Mouse (Mus musculus): Measurements from ENCODE around the gene Olfr828. TPM values are rescaled to one million over a fixed set of nuclear protein-coding genes. Genes with fewer than 3 reads are reported as not detected.

The Olfr828 gene
- not detected in 2 replicates for polyA plus RNA-seq (2015; fragmentation: Nextera tagmentation; extraction: Ambion mirVana)

GRCm38 (mm10) chr9:18819426-18819825 is at the start of gene Olfr828:
Gene Olfr828 (minus strand): TSS chr9:18819526.
- H3K36me3 ChIP-seq = no peaks in the 10 kb centered on the region
- ATAC-seq (ENCODE audit: insufficient read depth, low FRiP score, low read depth) = no peak
- no peaks in the 10 kb centered on the region for H3K4me1 ChIP-seq
- H3K27me3 ChIP-seq (replicated peaks) = no peaks in the 10 kb centered on the region
- no peak within 1 kb of the TSS for H3K4me2 ChIP-seq
- H3K9ac ChIP-seq = no peak within 1 kb of the TSS
- no peaks in the 10 kb centered on the region for H3K9me3 ChIP-seq
- H3K27ac ChIP-seq = no peak within 1 kb of the TSS
- H3K4me3 ChIP-seq (replicated peaks) = no peak within 1 kb of the TSS

- H3K27ac ChIP-seq = no peak within 1 kb of the TSS
- no peak within 1 kb of the TSS for H3K4me2 ChIP-seq
- no peak for ATAC-seq (ENCODE audit: insufficient read depth, low FRiP score, low read depth)
- H3K27me3 ChIP-seq (replicated peaks) = no peaks in the 10 kb centered on the region
- no peaks in the 10 kb centered on the region for H3K9me3 ChIP-seq
- H3K9ac ChIP-seq = no peak within 1 kb of the TSS
- 55% methylated on average over 1 of the region's 1 CpGs for WGBS
- no peaks in the 10 kb centered on the region for H3K4me1 ChIP-seq
- H3K4me3 ChIP-seq (replicated peaks) = no peak within 1 kb of the TSS
- no peaks in the 10 kb centered on the region for H3K36me3 ChIP-seq
Measured at GRCm38 (mm10) chr9:18854633-18855032, 35.3 kb upstream of the Olfr828 start, which contains the start of gene Olfr829. Gene Olfr829 (plus strand): TSS chr9:18854933.

- no peak for ATAC-seq (ENCODE audit: insufficient read depth, low FRiP score, low read depth)
- H3K9me3 ChIP-seq = no peaks in the 10 kb centered on the region
- H3K9ac ChIP-seq = no peak overlapping the region
- no peak overlapping the region for H3K27ac ChIP-seq
- H3K27me3 ChIP-seq (replicated peaks) = no peaks in the 10 kb centered on the region
- H3K4me2 ChIP-seq = no peak overlapping the region
- H3K36me3 ChIP-seq = no peaks in the 10 kb centered on the region
- 57% methylated on average over 7 of the region's 7 CpGs for WGBS
- H3K4me3 ChIP-seq (replicated peaks) = no peak overlapping the region
- no peaks in the 10 kb centered on the region for H3K4me1 ChIP-seq
Measured at GRCm38 (mm10) chr9:18785316-18785715, 34.0 kb downstream of the Olfr828 start.

GRCm38 (mm10) chr9:18779476-18779875 is 39.9 kb downstream of the Olfr828 start:
- Histone ChIP-seq H3K9me3 (no peaks in the 10 kb centered on the region), H3K4me2 (no peak overlapping the region), H3K36me3 (no peaks in the 10 kb centered on the region), H3K27me3 (replicated peaks) (no peaks in the 10 kb centered on the region), H3K4me1 (no peaks in the 10 kb centered on the region), H3K9ac (no peak overlapping the region), H3K27ac (no peak overlapping the region), H3K4me3 (replicated peaks) (no peak overlapping the region)
- WGBS = 71% methylated on average over 24 of the region's 24 CpGs
- ATAC-seq (ENCODE audit: insufficient read depth, low FRiP score, low read depth) = no peak

- Histone ChIP-seq H3K27me3 (replicated peaks) (no peaks in the 10 kb centered on the region), H3K9me3 (no peaks in the 10 kb centered on the region), H3K4me1 (no peaks in the 10 kb centered on the region), H3K4me2 (no peak overlapping the region), H3K4me3 (replicated peaks) (no peak overlapping the region), H3K27ac (no peak overlapping the region), H3K36me3 (no peaks in the 10 kb centered on the region), H3K9ac (no peak overlapping the region)
- ATAC-seq (ENCODE audit: insufficient read depth, low FRiP score, low read depth) = no peak
- WGBS = 60% methylated on average over 1 of the region's 1 CpGs
Measured at GRCm38 (mm10) chr9:18778981-18779380, 40.3 kb downstream of the Olfr828 start.

Other genes with a start within 250 kb of the Olfr828 start
- gene Muc16, start 145.0 kb downstream of the Olfr828 start, polyA plus RNA-seq (2015; fragmentation: Nextera tagmentation; extraction: Ambion mirVana) = 2.5 and 3.7 TPM in 2 replicates
- gene Olfr24, start 55.5 kb downstream of the Olfr828 start, polyA plus RNA-seq (2015; fragmentation: Nextera tagmentation; extraction: Ambion mirVana) = not detected in 2 replicates
- gene Olfr829, start 35.4 kb upstream of the Olfr828 start, polyA plus RNA-seq (2015; fragmentation: Nextera tagmentation; extraction: Ambion mirVana) = not detected in 2 replicates
- gene Olfr830, start 55.2 kb upstream of the Olfr828 start, polyA plus RNA-seq (2015; fragmentation: Nextera tagmentation; extraction: Ambion mirVana) = not detected in 2 replicates
- gene Olfr832, start 117.6 kb upstream of the Olfr828 start, polyA plus RNA-seq (2015; fragmentation: Nextera tagmentation; extraction: Ambion mirVana) = not detected in 2 replicates
- gene Olfr834, start 168.5 kb upstream of the Olfr828 start, polyA plus RNA-seq (2015; fragmentation: Nextera tagmentation; extraction: Ambion mirVana) = not detected in 2 replicates
- not detected in 2 replicates for gene Olfr835, start 213.2 kb upstream of the Olfr828 start, polyA plus RNA-seq (2015; fragmentation: Nextera tagmentation; extraction: Ambion mirVana)

Measured in stomach, embryonic 15.5 days (tissue).